Mouse (Mus musculus): ENCODE results near the gene 2310011J03Rik. TPM values are rescaled to one million over a fixed set of nuclear protein-coding genes. Genes with fewer than 3 reads are reported as not detected.

2310011J03Rik gene
- polyA plus RNA-seq, 1 experiment, result 40.6 TPM

- H3K4me3 ChIP-seq (ENCODE audit: extremely low read depth, insufficient read depth, insufficient read length), result no peak overlapping the region
- no peaks in the 10 kb centered on the region for H3K27me3 ChIP-seq (ENCODE audit: control insufficient read depth, insufficient read depth, low read length)
- H3K36me3 ChIP-seq (ENCODE audit: control insufficient read depth, insufficient read depth, low read length), result peaks cover 50% of the 10 kb centered on the region
- DNase-seq (ENCODE audit: low read depth in 1 of 2, low spot score in 2 of 2), result no peak
- TF ChIP-seq CTCF (IDR thresholded peaks at IDR 0.05; ENCODE audit: extremely low read depth, insufficient read depth, insufficient read length, insufficient replicate concordance) (no peak), POLR2A (IDR thresholded peaks at IDR 0.05; ENCODE audit: low read depth, low read length) (no peak)
- no peak overlapping the region for H3K27ac ChIP-seq (ENCODE audit: insufficient read depth, low read length)
- no peaks in the 10 kb centered on the region; the same call in 1 of the 2 replicates for H3K4me1 ChIP-seq (ENCODE audit: control insufficient read depth, insufficient read depth, insufficient read length)
- 84% methylated on average over 13 of the region's 15 CpGs for WGBS
These were observed 34.9 kb downstream of the 2310011J03Rik start for GRCm38 (mm10) chr10:80285222-80286070.

GRCm38 (mm10) chr10:80282481-80283441, 37.6 kb downstream of the 2310011J03Rik start:
- H3K36me3 ChIP-seq (ENCODE audit: control insufficient read depth, insufficient read depth, low read length), result peaks cover 70% of the 10 kb centered on the region
- TF ChIP-seq POLR2A (IDR thresholded peaks at IDR 0.05; ENCODE audit: low read depth, low read length) (no peak), CTCF (IDR thresholded peaks at IDR 0.05; ENCODE audit: extremely low read depth, insufficient read depth, insufficient read length, insufficient replicate concordance) (no peak)
- no peak for DNase-seq (ENCODE audit: low read depth in 1 of 2, low spot score in 2 of 2)
- H3K27ac ChIP-seq (ENCODE audit: insufficient read depth, low read length), result no peak overlapping the region
- H3K4me3 ChIP-seq (ENCODE audit: extremely low read depth, insufficient read depth, insufficient read length), result no peak overlapping the region
- no peaks in the 10 kb centered on the region; the same call in 1 of the 2 replicates for H3K4me1 ChIP-seq (ENCODE audit: control insufficient read depth, insufficient read depth, insufficient read length)
- 88% methylated on average over 20 of the region's 20 CpGs for WGBS
- no peaks in the 10 kb centered on the region for H3K27me3 ChIP-seq (ENCODE audit: control insufficient read depth, insufficient read depth, low read length)

GRCm38 (mm10) chr10:80281921-80282371, 38.4 kb downstream of the 2310011J03Rik start:
- 56% methylated on average over 8 of the region's 8 CpGs for whole genome bisulfite sequencing
- DNase-seq (ENCODE audit: low read depth in 1 of 2, low spot score in 2 of 2), result no peak
- Histone ChIP-seq H3K4me3 (ENCODE audit: extremely low read depth, insufficient read depth, insufficient read length) (no peak overlapping the region), H3K4me1 (ENCODE audit: control insufficient read depth, insufficient read depth, insufficient read length) (no peaks in the 10 kb centered on the region; the same call in 1 of the 2 replicates), H3K36me3 (ENCODE audit: control insufficient read depth, insufficient read depth, low read length) (peaks cover 73% of the 10 kb centered on the region), H3K27me3 (ENCODE audit: control insufficient read depth, insufficient read depth, low read length) (no peaks in the 10 kb centered on the region), H3K27ac (ENCODE audit: insufficient read depth, low read length) (no peak overlapping the region)
- TF ChIP-seq POLR2A (IDR thresholded peaks at IDR 0.05; ENCODE audit: low read depth, low read length), result no peak
- TF ChIP-seq CTCF (IDR thresholded peaks at IDR 0.05; ENCODE audit: extremely low read depth, insufficient read depth, insufficient read length, insufficient replicate concordance), result no peak

GRCm38 (mm10) chr10:80281304-80281703, 39.0 kb downstream of the 2310011J03Rik start:
- Histone ChIP-seq H3K4me3 (ENCODE audit: extremely low read depth, insufficient read depth, insufficient read length) (no peak overlapping the region), H3K36me3 (ENCODE audit: control insufficient read depth, insufficient read depth, low read length) (peaks cover 74% of the 10 kb centered on the region), H3K27me3 (ENCODE audit: control insufficient read depth, insufficient read depth, low read length) (no peaks in the 10 kb centered on the region), H3K4me1 (ENCODE audit: control insufficient read depth, insufficient read depth, insufficient read length) (no peaks in the 10 kb centered on the region; the same call in 1 of the 2 replicates), H3K27ac (ENCODE audit: insufficient read depth, low read length) (no peak overlapping the region)
- WGBS, result 89% methylated on average over 7 of the region's 7 CpGs
- no peak for DNase-seq (ENCODE audit: low read depth in 1 of 2, low spot score in 2 of 2)
- no peak for TF ChIP-seq CTCF (IDR thresholded peaks at IDR 0.05; ENCODE audit: extremely low read depth, insufficient read depth, insufficient read length, insufficient replicate concordance)
- no peak for TF ChIP-seq POLR2A (IDR thresholded peaks at IDR 0.05; ENCODE audit: low read depth, low read length)

- 94% methylated on average over 12 of the region's 12 CpGs for WGBS
- no peak overlapping the region for H3K27ac ChIP-seq (ENCODE audit: insufficient read depth, low read length)
- peaks cover 65% of the 10 kb centered on the region for H3K36me3 ChIP-seq (ENCODE audit: control insufficient read depth, insufficient read depth, low read length)
- H3K4me3 ChIP-seq (ENCODE audit: extremely low read depth, insufficient read depth, insufficient read length), result no peak overlapping the region
- DNase-seq (ENCODE audit: low read depth in 1 of 2, low spot score in 2 of 2), result no peak
- no peaks in the 10 kb centered on the region for H3K27me3 ChIP-seq (ENCODE audit: control insufficient read depth, insufficient read depth, low read length)
- TF ChIP-seq POLR2A (IDR thresholded peaks at IDR 0.05; ENCODE audit: low read depth, low read length) (no peak), CTCF (IDR thresholded peaks at IDR 0.05; ENCODE audit: extremely low read depth, insufficient read depth, insufficient read length, insufficient replicate concordance) (no peak)
- H3K4me1 ChIP-seq (ENCODE audit: control insufficient read depth, insufficient read depth, insufficient read length), result no peaks in the 10 kb centered on the region; the same call in 1 of the 2 replicates
These were observed 41.1 kb downstream of the 2310011J03Rik start for GRCm38 (mm10) chr10:80279273-80279672.

- H3K4me3 ChIP-seq (ENCODE audit: extremely low read depth, insufficient read depth, insufficient read length), result no peak overlapping the region
- WGBS, result 95% methylated on average over 9 of the region's 9 CpGs
- H3K27ac ChIP-seq (ENCODE audit: insufficient read depth, low read length), result no peak overlapping the region
- TF ChIP-seq CTCF (IDR thresholded peaks at IDR 0.05; ENCODE audit: extremely low read depth, insufficient read depth, insufficient read length, insufficient replicate concordance), result no peak
- no peak for TF ChIP-seq POLR2A (IDR thresholded peaks at IDR 0.05; ENCODE audit: low read depth, low read length)
- no peak for DNase-seq (ENCODE audit: low read depth in 1 of 2, low spot score in 2 of 2)
- peaks cover 58% of the 10 kb centered on the region for H3K36me3 ChIP-seq (ENCODE audit: control insufficient read depth, insufficient read depth, low read length)
- no peaks in the 10 kb centered on the region for H3K27me3 ChIP-seq (ENCODE audit: control insufficient read depth, insufficient read depth, low read length)
- no peaks in the 10 kb centered on the region; the same call in 1 of the 2 replicates for H3K4me1 ChIP-seq (ENCODE audit: control insufficient read depth, insufficient read depth, insufficient read length)
These were observed 41.9 kb downstream of the 2310011J03Rik start for GRCm38 (mm10) chr10:80278390-80278789.

All from spleen, adult 2 months (tissue).